Mouse (Mus musculus) MEL (cell line): ENCODE results near the gene Ezh1.

Source experiments
- CTCF ChIP-seq, 3 experiments: IDR thresholded peaks in 2 of 3; conservative IDR thresholded peaks in 1 of 3; 2 replicates each; pipeline ENCODE4 v1.5.1; 2011 to 2012; ENCODE audit warnings: low read length in 3 of 3, low read depth in 2 of 3, mild to moderate bottlenecking in 2 of 3, improper control_type of control experiment in 1 of 3, inconsistent platforms in 1 of 3, mixed read lengths in 1 of 3, moderate library complexity in 1 of 3; ENCODE audit not compliant: control insufficient read depth in 1 of 3, insufficient read depth in 1 of 3, poor library complexity in 1 of 3, severe bottlenecking in 1 of 3
- MAFK ChIP-seq: IDR thresholded peaks from 2 replicates; pipeline ENCODE4 v1.6.1; 2011; ENCODE audit warnings: low read depth, mild to moderate bottlenecking, low read length, improper control_type of control experiment, borderline replicate concordance
- POLR2A ChIP-seq, 2 experiments: IDR thresholded peaks; 2 replicates each; pipeline ENCODE4 v1.6.1; 2011 to 2012; ENCODE audit warnings: low read length in 2 of 2, mild to moderate bottlenecking in 2 of 2, control low read depth in 1 of 2, improper control_type of control experiment in 1 of 2, low read depth in 1 of 2, moderate library complexity in 1 of 2; ENCODE audit not compliant: control insufficient read depth in 1 of 2, insufficient read depth in 1 of 2, poor library complexity in 1 of 2
- TAL1 ChIP-seq: IDR thresholded peaks from 2 replicates; pipeline ENCODE4 v1.6.1; 2012; ENCODE audit warnings: mild to moderate bottlenecking, inconsistent platforms, low read length, moderate library complexity, mixed read lengths

- TF ChIP-seq CTCF (IDR thresholded peaks at IDR 0.05 in 2 of 3, conservative IDR thresholded peaks at IDR 0.05 in 1 of 3; ENCODE audit: control insufficient read depth in 1 of 3, insufficient read depth in 1 of 3, low read depth in 2 of 3, low read length in 3 of 3, poor library complexity in 1 of 3, severe bottlenecking in 1 of 3) (no peak), POLR2A (IDR thresholded peaks at IDR 0.05; ENCODE audit: control insufficient read depth in 1 of 2, insufficient read depth in 1 of 2, low read depth in 1 of 2, low read length in 2 of 2, poor library complexity in 1 of 2) (no peak), TAL1 (no peak), MAFK (no peak)
These were observed 82.7 kb downstream of the Ezh1 start for GRCm38 (mm10) chr11:101143338-101144225.
